ENCODE assay signal across 27 mouse cellular contexts in the genomic region with DNA sequence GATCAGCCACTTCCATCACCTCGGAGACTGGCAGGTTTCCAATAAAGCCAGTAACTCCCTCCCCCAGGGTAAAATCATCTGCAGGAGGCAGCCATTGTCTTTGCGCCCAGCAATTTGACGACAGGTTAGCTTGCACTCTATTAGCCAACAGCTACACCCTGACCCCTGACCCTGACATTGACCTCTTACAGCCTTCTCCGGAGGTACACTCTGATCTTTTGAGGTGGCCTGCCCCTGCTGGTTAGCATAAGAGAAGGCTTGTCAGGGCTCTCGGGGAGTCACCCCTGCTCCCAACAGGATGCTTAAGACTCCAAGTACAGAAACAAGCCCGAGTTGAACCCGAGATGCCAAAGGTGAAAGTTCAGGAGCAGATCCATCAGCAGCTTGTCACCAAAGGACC.
DNase-seq lines count a peak whose midpoint lies in the region; ATAC-seq and TF ChIP-seq lines count a peak whose summit lies in the region.
"Had no signal": no experiment of that assay in that cellular context is flagged by ENCODE, and none has a peak within 500 bp of the region (broad histone marks: within the 10 kb centered on the region; RNA-seq: fewer than 3 reads in every experiment).

No protein-coding gene starts in this region.

- H3K4me1 ChIP-seq in hindbrain, embryonic 11.5 days (replicated peaks; ENCODE audit: control insufficient read depth, insufficient read depth, low read length), result no peaks in the 10 kb centered on the region
- peaks cover 7% of the 10 kb centered on the region; the same call in 1 of the 2 replicates for H3K4me1 ChIP-seq in hindbrain, embryonic 12.5 days
- peaks cover 3% of the 10 kb centered on the region for H3K4me1 ChIP-seq in ES-Bruce4 (ENCODE audit: control insufficient read depth, insufficient read depth, low read length)
- peaks cover 14% of the 10 kb centered on the region for H3K4me1 ChIP-seq in embryonic facial prominence, embryonic 10.5 days
- H3K4me1 ChIP-seq: hindbrain, embryonic 15.5 days; intestine, embryonic 15.5 days; lung, embryonic 15.5 days; neural tube, embryonic 12.5 days had no signal

- H3K4me2 ChIP-seq in hindbrain, embryonic 11.5 days (replicated peaks; ENCODE audit: low read depth, low read length), result no peak overlapping the region
- no peak overlapping the region for H3K4me2 ChIP-seq in hindbrain, embryonic 12.5 days (replicated peaks)
- H3K4me2 ChIP-seq: hindbrain, embryonic 15.5 days; intestine, embryonic 15.5 days; limb, embryonic 13.5 days; lung, embryonic 15.5 days; neural tube, embryonic 12.5 days had no signal

- H3K9me3 ChIP-seq in hindbrain, embryonic 11.5 days (ENCODE audit: control insufficient read depth, low read length), result no peaks in the 10 kb centered on the region
- H3K9me3 ChIP-seq in hindbrain, embryonic 12.5 days (replicated peaks), result no peaks in the 10 kb centered on the region
- no peaks in the 10 kb centered on the region for H3K9me3 ChIP-seq in ES-Bruce4 (replicated peaks; ENCODE audit: control insufficient read depth, insufficient read depth, low read length, poor library complexity, severe bottlenecking)
- no peaks in the 10 kb centered on the region for H3K9me3 ChIP-seq in embryonic facial prominence, embryonic 10.5 days
- H3K9me3 ChIP-seq: hindbrain, embryonic 15.5 days; intestine, embryonic 15.5 days; limb, embryonic 13.5 days; lung, embryonic 15.5 days; neural tube, embryonic 12.5 days had no signal

- H3K4me3 ChIP-seq in hindbrain, embryonic 11.5 days (ENCODE audit: low read depth, low read length), result no peak overlapping the region
- no peak overlapping the region for H3K4me3 ChIP-seq in hindbrain, embryonic 12.5 days
- H3K4me3 ChIP-seq in ES-Bruce4 (ENCODE audit: low read depth, low read length), result no peak overlapping the region
- H3K4me3 ChIP-seq in embryonic facial prominence, embryonic 10.5 days, result no peak overlapping the region
- H3K4me3 ChIP-seq: heart, adult 2 months; hindbrain, embryonic 15.5 days; intestine, embryonic 15.5 days; limb, embryonic 13.5 days; lung, embryonic 15.5 days; neural tube, embryonic 12.5 days had no signal

- no peaks in the 10 kb centered on the region for H3K27me3 ChIP-seq in hindbrain, embryonic 11.5 days (ENCODE audit: control insufficient read depth, insufficient read depth, low read length)
- H3K27me3 ChIP-seq in hindbrain, embryonic 12.5 days, result peaks cover 4% of the 10 kb centered on the region; the same call in 1 of the 2 replicates
- no peaks in the 10 kb centered on the region for H3K27me3 ChIP-seq in ES-Bruce4 (ENCODE audit: control insufficient read depth, insufficient read depth, low read length, poor library complexity, severe bottlenecking)
- peaks cover 16% of the 10 kb centered on the region for H3K27me3 ChIP-seq in embryonic facial prominence, embryonic 10.5 days (replicated peaks; ENCODE audit: low read depth, poor library complexity, severe bottlenecking)
- H3K27me3 ChIP-seq: hindbrain, embryonic 15.5 days; intestine, embryonic 15.5 days; lung, embryonic 15.5 days; neural tube, embryonic 12.5 days had no signal

- peak; percentile 72; the same call in 1 of the 2 replicates for TF ChIP-seq EP300 in ES-Bruce4 (IDR thresholded peaks at IDR 0.05; ENCODE audit: insufficient read depth, low read depth, low read length)

- 8% methylated on average over 7 of the region's 7 CpGs for WGBS in hindbrain, embryonic 11.5 days
- WGBS in hindbrain, embryonic 12.5 days, result 17% methylated on average over 7 of the region's 7 CpGs
- WGBS in embryonic facial prominence, embryonic 10.5 days, result 13% methylated on average over 7 of the region's 7 CpGs

- no peaks in the 10 kb centered on the region for H3K36me3 ChIP-seq in hindbrain, embryonic 11.5 days (ENCODE audit: control insufficient read depth, insufficient read depth, low read length)
- no peaks in the 10 kb centered on the region for H3K36me3 ChIP-seq in hindbrain, embryonic 12.5 days
- H3K36me3 ChIP-seq in ES-Bruce4 (ENCODE audit: control insufficient read depth, insufficient read depth, low read length, poor library complexity, severe bottlenecking), result no peaks in the 10 kb centered on the region
- H3K36me3 ChIP-seq in embryonic facial prominence, embryonic 10.5 days (replicated peaks), result no peaks in the 10 kb centered on the region
- H3K36me3 ChIP-seq: G1E; hindbrain, embryonic 15.5 days; intestine, embryonic 15.5 days; limb, embryonic 13.5 days; lung, embryonic 15.5 days; neural tube, embryonic 12.5 days had no signal

- TF ChIP-seq POLR2A in ES-Bruce4 (IDR thresholded peaks at IDR 0.05; ENCODE audit: insufficient read depth, low read length), result no peak

- H3K9ac ChIP-seq in hindbrain, embryonic 11.5 days (ENCODE audit: low read depth, low read length), result no peak overlapping the region
- H3K9ac ChIP-seq in hindbrain, embryonic 12.5 days, result no peak overlapping the region
- H3K9ac ChIP-seq in ES-Bruce4 (ENCODE audit: low read depth, poor library complexity, severe bottlenecking), result no peak overlapping the region
- H3K9ac ChIP-seq: hindbrain, embryonic 15.5 days; intestine, embryonic 15.5 days; limb, embryonic 13.5 days; liver, embryonic 14.5 days; lung, embryonic 15.5 days; neural tube, embryonic 12.5 days had no signal

- H3K27ac ChIP-seq in hindbrain, embryonic 11.5 days (ENCODE audit: low read depth, low read length), result no peak overlapping the region
- no peak overlapping the region for H3K27ac ChIP-seq in hindbrain, embryonic 12.5 days
- no peak overlapping the region for H3K27ac ChIP-seq in ES-Bruce4 (ENCODE audit: insufficient read depth, low read length)
- H3K27ac ChIP-seq in embryonic facial prominence, embryonic 10.5 days (replicated peaks), result no peak overlapping the region
- H3K27ac ChIP-seq: heart, adult 2 months; hindbrain, embryonic 15.5 days; intestine, embryonic 15.5 days; limb, embryonic 13.5 days; liver, embryonic 14.5 days; lung, embryonic 15.5 days; neural tube, embryonic 12.5 days had no signal

- ATAC-seq in hindbrain, embryonic 11.5 days (ENCODE audit: low FRiP score), result no peak
- no peak for ATAC-seq in hindbrain, embryonic 12.5 days (ENCODE audit: low FRiP score)
- ATAC-seq: CD4-positive, CD25-positive, alpha-beta regulatory T cell, adult 4 months; forebrain, embryonic 14.5 days; intestine, embryonic 15.5 days; Patski had no signal

- peak; percentile 32 for DNase-seq in hindbrain, embryonic 11.5 days (ENCODE audit: low spot score)
- DNase-seq in ZHBTc4 (ENCODE audit: low read depth, low spot score), result peak; percentile 40
- peak; percentile 42 for DNase-seq in embryonic facial prominence, embryonic 10.5 days (ENCODE audit: low spot score)
- DNase-seq in frontal cortex, postnatal 10 days (ENCODE audit: low spot score in 2 of 2), result no peak
- DNase-seq in gastrocnemius, postnatal 10 days, result no peak
- no peak for DNase-seq in T-cell, adult 2 months (ENCODE audit: low spot score)
- DNase-seq: adrenal gland, postnatal 14 days; cerebellum, adult 11 months; cerebellum, adult 9-11 months; gastrocnemius, postnatal 25 days; heart, adult 2 months; kidney, adult 9 months; kidney, postnatal 14 days; lung, postnatal 4 days; thymus, postnatal 36 days had no signal

- TF ChIP-seq CTCF in ES-Bruce4 (IDR thresholded peaks at IDR 0.05; ENCODE audit: low read depth, low read length), result no peak

Comparison
In these comparisons a context has a peak if more than half of its experiments do, and no peak if none do; other contexts are left out.
1. DNase-seq: peak in hindbrain, embryonic 11.5 days (single experiment), ZHBTc4 (single experiment) and embryonic facial prominence, embryonic 10.5 days (single experiment); none in frontal cortex, postnatal 10 days (0 of 2), gastrocnemius, postnatal 10 days (single experiment) and T-cell, adult 2 months (single experiment).